Mouse (Mus musculus) limb, embryonic 10.5 days (tissue): ENCODE results near the gene Aqp1. TPM values are rescaled to one million over a fixed set of nuclear protein-coding genes. Genes with fewer than 3 reads are reported as not detected.

Experiments
- DNase-seq: peaks from one replicate; pipeline ENCODE4 v3.0.0-alpha.2; 2017; ENCODE audit warnings: low spot score
- H3K27ac ChIP-seq: fragments of 300-500 bp; sonication (generic); 2 replicates; pipeline ENCODE4 v1.5.1; 2016; ENCODE audit warnings: mild to moderate bottlenecking
- H3K27me3 ChIP-seq: fragments of 300-500 bp; sonication (generic); 2 replicates; pipeline ENCODE4 v1.6.1; 2016; ENCODE audit warnings: low read depth, mild to moderate bottlenecking; ENCODE audit not compliant: poor library complexity, severe bottlenecking
- H3K36me3 ChIP-seq: fragments of 300-500 bp; sonication (generic); 2 replicates; pipeline ENCODE4 v1.6.1; 2016; ENCODE audit warnings: mild to moderate bottlenecking, moderate library complexity
- H3K4me1 ChIP-seq: fragments of 300-500 bp; sonication (generic); 2 replicates; pipeline ENCODE4 v1.6.1; 2016
- H3K4me3 ChIP-seq: fragments of 300-500 bp; sonication (generic); 2 replicates; pipeline ENCODE4 v1.5.1; 2016; ENCODE audit warnings: mild to moderate bottlenecking, moderate library complexity
- H3K9me3 ChIP-seq: fragments of 300-500 bp; sonication (generic); replicated peaks from 2 replicates; pipeline ENCODE4 v1.6.1; 2016; ENCODE audit warnings: mild to moderate bottlenecking
- WGBS: fragments of 180-500 bp; shearing (Covaris S2); methylation state at CpG from one replicate; pipeline ENCODE4 v1.1.7; 2016; 5-methylcytosine and 5-hydroxymethylcytosine counted together
- polyA plus RNA-seq: library from polyadenylated mRNA; unstranded; fragments of >200 nt; fragmentation: Nextera tagmentation; extraction: Ambion mirVana; gene quantifications from 2 replicates; pipeline ENCODE4 v1.2.1, GENCODE M21; 2016

Aqp1 gene
- polyA plus RNA-seq, 1 experiment from 2014 or later = 1.1 TPM

- no peak for DNase-seq
- WGBS = 79% methylated on average over 7 of the region's 7 CpGs
Observed at GRCm38 (mm10) chr6:55351712-55352111, 15.5 kb downstream of the Aqp1 start.

GRCm38 (mm10) chr6:55353711-55354445 lies 17.6 kb downstream of the Aqp1 start:
- WGBS = 81% methylated on average over 12 of the region's 12 CpGs
- no peaks in the 10 kb centered on the region for H3K36me3 ChIP-seq

More at GRCm38 (mm10) chr6:55351712-55352111, 15.5 kb downstream of the Aqp1 start:
- Histone ChIP-seq H3K9me3 (no peaks in the 10 kb centered on the region), H3K27me3 (no peaks in the 10 kb centered on the region), H3K4me3 (no peak overlapping the region), H3K4me1 (no peaks in the 10 kb centered on the region), H3K27ac (no peak overlapping the region), H3K36me3 (no peaks in the 10 kb centered on the region)

DNA sequence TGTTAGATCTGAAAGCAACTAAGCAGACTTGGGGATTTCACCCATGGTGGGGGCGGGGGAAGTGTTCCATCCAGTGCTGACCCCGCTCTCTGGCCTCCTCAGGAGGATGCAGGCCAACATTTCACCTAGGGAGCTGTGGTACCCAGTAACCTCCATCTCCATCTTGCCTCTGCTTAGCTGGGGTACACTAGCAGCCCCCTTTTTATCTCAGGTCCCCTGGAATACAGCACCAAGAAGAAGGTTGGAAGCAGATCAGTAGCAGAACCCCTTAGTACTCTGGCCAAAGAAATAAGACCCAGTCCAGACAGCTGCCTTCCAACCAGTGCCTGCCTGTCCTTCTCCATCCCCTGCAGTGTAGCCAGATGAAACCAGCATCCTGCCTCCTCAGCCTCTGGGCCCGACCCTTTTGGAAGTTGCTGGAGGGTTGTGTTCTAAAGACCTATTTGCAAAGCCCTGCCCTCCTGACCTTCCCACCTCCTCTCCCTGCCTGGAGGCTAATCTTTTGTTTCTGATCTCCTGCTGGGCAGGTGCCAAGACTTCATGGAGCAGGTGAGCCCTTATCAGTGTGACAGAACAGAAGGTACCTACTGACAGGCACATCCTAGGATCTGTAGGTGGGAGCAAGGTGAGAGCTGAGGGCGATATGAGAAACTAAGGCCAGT lies 18.4 kb downstream of the Aqp1 start:
- Histone ChIP-seq H3K4me3 (no peak overlapping the region), H3K27me3 (no peaks in the 10 kb centered on the region), H3K36me3 (no peaks in the 10 kb centered on the region), H3K4me1 (no peaks in the 10 kb centered on the region), H3K27ac (no peak overlapping the region), H3K9me3 (no peaks in the 10 kb centered on the region)
- no peak for DNase-seq
- 68% methylated on average over 4 of the region's 4 CpGs for WGBS

More at GRCm38 (mm10) chr6:55353711-55354445, 17.6 kb downstream of the Aqp1 start:
- Histone ChIP-seq H3K9me3 (no peaks in the 10 kb centered on the region), H3K4me1 (no peaks in the 10 kb centered on the region), H3K27ac (no peak overlapping the region), H3K4me3 (no peak overlapping the region), H3K27me3 (no peaks in the 10 kb centered on the region)
- DNase-seq = no peak

DNA sequence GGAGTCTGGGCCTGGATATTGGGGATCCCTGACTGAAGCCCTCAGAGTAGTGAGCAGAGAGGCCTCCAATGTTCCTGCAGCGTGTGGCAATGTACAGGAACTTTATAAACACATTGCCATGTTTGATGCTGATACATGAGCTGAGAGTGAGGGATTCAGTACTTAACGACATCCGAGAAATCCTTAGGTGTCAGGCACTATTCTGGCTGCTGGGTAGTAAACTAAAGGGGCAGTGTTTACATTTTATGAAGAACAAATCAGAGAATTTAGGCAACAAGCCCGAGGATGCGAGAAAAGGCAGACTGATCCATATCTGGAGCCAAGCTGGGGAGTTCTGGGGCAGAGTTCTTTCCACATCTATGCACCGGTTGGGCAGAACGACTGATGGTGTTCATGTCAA lies 19.3 kb downstream of the Aqp1 start:
- DNase-seq = no peak
- Histone ChIP-seq H3K4me1 (no peaks in the 10 kb centered on the region), H3K9me3 (no peaks in the 10 kb centered on the region), H3K27me3 (no peaks in the 10 kb centered on the region), H3K36me3 (no peaks in the 10 kb centered on the region), H3K27ac (no peak overlapping the region), H3K4me3 (no peak overlapping the region)
- 77% methylated on average over 7 of the region's 7 CpGs for WGBS

DNA sequence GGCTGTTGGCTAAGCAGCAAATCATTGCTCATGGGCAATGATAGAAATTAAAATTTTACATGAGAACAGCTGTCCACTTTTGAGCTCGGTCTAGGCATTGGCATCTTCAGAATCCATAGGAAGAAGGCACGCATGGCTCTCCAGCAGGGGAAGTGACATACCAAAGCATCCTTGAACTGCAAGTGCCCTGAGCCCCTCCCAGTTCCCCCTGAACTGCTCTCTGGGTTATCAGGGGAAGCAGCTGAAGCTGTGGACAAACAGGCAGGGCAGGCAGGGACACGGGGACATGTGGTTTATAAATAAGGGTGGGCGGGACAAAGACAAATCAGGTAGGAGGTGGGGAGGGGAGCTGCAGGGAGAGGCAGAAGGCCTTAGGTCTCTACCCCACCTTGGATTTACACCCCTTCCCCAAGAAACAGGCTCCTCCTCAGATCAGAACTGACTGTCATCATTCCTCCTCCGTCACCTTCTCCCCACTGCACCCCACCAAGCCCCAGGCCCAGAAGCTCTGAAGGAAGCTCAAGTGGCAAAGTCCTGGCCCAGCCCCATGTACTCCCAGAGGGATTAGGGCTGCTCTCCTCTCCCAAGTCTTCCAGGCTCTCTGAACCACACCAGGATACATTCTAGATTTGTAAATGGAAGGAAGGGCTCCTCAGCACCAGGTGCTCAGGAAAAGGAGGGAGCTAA lies 19.9 kb downstream of the Aqp1 start:
- no peaks in the 10 kb centered on the region for H3K9me3 ChIP-seq
- H3K4me3 ChIP-seq = no peak overlapping the region
- H3K27me3 ChIP-seq = no peaks in the 10 kb centered on the region
- no peaks in the 10 kb centered on the region for H3K36me3 ChIP-seq
- no peak overlapping the region for H3K27ac ChIP-seq
- no peak for DNase-seq
- H3K4me1 ChIP-seq = no peaks in the 10 kb centered on the region
- 51% methylated on average over 5 of the region's 5 CpGs for WGBS

DNA sequence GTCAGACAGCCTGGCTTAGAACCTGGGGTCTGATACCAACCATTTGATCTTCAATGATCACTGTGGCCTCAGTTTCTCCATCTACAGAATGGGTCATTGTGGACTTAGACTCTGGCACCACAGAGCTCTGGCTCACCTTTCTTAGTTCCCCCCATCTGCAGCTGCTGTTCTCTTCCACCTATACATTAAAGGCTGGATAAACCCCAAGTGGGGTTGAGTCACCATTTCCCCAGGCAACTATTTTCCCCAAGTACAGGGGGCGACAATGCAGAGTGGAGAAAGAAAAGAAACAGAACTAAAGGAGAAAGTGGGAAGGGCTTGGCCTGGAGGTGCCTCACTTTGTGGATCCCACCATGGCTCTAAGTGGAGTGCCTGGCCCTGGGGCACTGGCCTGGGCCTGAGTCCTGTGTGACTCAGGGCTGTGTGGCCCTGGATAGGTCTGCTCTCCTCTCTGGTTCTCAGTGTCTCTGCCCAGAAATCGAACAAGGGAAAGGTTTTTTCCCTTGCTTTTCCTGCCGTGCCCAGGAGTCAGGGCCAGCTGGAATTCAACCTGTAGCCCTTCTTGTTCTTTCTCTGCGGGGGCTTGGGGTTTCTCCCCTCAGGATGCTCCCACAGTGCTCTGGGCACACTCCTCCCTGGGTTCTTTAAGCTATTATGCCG lies 20.9 kb downstream of the Aqp1 start:
- Histone ChIP-seq H3K4me3 (no peak overlapping the region), H3K27me3 (no peaks in the 10 kb centered on the region), H3K9me3 (no peaks in the 10 kb centered on the region), H3K4me1 (no peaks in the 10 kb centered on the region), H3K27ac (no peak overlapping the region), H3K36me3 (no peaks in the 10 kb centered on the region)
- WGBS = 79% methylated on average over 5 of the region's 5 CpGs
- no peak for DNase-seq

DNA sequence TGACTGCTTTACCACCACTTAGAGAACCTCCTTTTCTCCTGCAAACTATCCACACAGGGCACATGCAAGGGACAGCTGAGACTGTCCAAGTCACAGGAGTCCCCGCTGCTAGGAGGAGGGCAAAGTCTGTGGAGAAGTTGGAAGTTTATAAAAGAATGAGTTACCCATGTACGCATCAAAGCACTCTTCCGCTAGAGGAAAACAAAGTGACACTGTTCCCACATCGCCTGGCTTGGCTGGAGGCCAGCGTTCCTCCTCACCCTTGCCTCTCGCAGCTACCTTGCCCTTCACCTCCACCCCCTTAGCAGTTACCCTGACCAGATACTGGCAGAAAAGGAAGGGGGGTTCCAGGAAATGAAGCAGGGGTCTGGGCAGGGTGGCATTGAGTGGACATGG lies 21.4 kb downstream of the Aqp1 start:
- 86% methylated on average over 6 of the region's 6 CpGs for whole genome bisulfite sequencing
- DNase-seq = no peak

DNA sequence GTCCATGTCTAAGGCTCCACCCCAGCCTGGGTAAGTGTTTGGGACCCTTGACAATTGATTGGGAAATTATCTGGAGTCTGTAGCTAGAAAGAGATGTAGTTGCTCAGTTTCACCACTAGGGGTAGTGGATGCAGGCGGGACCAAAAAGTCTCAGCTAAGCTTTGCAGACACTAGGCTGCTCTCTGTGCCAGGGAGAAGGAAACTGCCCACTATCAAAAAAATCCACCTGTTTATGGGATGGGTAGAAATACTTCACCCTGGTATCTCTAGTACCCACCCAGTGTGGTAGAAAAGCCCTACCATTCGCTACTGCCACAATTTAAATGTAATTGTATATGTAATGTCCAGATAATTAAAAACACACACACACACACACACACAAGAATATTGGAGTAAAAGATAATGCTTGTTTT lies 22.5 kb downstream of the Aqp1 start:
- Histone ChIP-seq H3K27me3 (no peaks in the 10 kb centered on the region), H3K9me3 (no peaks in the 10 kb centered on the region), H3K27ac (no peak overlapping the region), H3K36me3 (no peaks in the 10 kb centered on the region), H3K4me1 (no peaks in the 10 kb centered on the region), H3K4me3 (no peak overlapping the region)
- 24% methylated on average over 2 of the region's 2 CpGs for WGBS
- DNase-seq = no peak

More for the DNA sequence above, 21.4 kb downstream of the Aqp1 start:
- Histone ChIP-seq H3K4me1 (no peaks in the 10 kb centered on the region), H3K9me3 (no peaks in the 10 kb centered on the region), H3K27ac (no peak overlapping the region), H3K27me3 (no peaks in the 10 kb centered on the region), H3K4me3 (no peak overlapping the region), H3K36me3 (no peaks in the 10 kb centered on the region)

GRCm38 (mm10) chr6:55362663-55363062 lies 26.4 kb downstream of the Aqp1 start:
- no peak for DNase-seq
- H3K4me1 ChIP-seq = no peaks in the 10 kb centered on the region
- no peaks in the 10 kb centered on the region for H3K27me3 ChIP-seq
- H3K4me3 ChIP-seq = no peak overlapping the region
- 89% methylated on average over 1 of the region's 1 CpGs for WGBS
- no peak overlapping the region for H3K27ac ChIP-seq
- no peaks in the 10 kb centered on the region for H3K36me3 ChIP-seq
- H3K9me3 ChIP-seq = no peaks in the 10 kb centered on the region

DNA sequence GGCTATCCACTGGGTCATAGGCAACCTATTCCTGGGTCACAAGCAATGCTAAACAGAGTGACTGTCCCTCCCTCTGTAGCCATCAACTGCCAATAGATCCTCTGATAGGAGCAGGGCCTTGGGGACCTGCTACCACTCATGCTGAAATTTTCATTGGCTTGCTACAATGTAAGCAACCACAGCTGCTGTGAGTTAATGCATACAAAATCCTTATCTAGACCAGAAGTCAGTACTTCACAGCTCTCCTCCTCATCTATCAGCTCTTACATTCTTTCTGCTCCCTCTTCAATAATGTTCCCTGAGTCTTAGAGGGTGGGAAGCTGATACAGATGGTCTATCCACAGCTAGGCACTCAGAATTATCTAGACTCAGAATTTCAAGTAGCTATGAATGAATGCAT lies 30.9 kb downstream of the Aqp1 start:
- Histone ChIP-seq H3K4me3 (no peak overlapping the region), H3K27ac (no peak overlapping the region), H3K27me3 (no peaks in the 10 kb centered on the region), H3K9me3 (no peaks in the 10 kb centered on the region), H3K4me1 (no peaks in the 10 kb centered on the region), H3K36me3 (no peaks in the 10 kb centered on the region)
- no peak for DNase-seq

DNA sequence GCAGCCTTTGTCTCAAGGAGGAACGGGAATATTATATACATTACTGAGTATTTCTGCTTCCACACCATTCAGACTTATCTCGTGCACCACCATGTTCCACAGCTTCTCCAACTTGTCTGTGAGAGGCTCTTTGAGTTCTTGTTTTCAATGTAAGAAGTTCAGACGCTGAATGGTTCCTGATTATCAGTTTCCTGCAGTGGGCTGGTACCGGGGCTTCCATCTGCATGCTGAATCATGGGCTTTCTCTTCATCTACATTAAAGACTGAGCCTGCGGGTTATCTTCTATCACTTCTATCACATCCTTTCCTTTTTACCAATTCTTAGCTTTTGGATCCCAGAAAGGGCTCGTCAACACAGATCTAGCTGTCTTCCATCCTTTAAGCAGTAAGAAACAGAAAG lies 34.6 kb downstream of the Aqp1 start:
- H3K9me3 ChIP-seq = no peaks in the 10 kb centered on the region
- no peak overlapping the region for H3K4me3 ChIP-seq
- no peak for DNase-seq
- no peaks in the 10 kb centered on the region for H3K36me3 ChIP-seq
- no peak overlapping the region for H3K27ac ChIP-seq
- H3K27me3 ChIP-seq = no peaks in the 10 kb centered on the region
- no peaks in the 10 kb centered on the region; the same call in 1 of the 2 replicates for H3K4me1 ChIP-seq
- 90% methylated on average over 6 of the region's 6 CpGs for WGBS

GRCm38 (mm10) chr6:55376076-55376475 lies 39.8 kb downstream of the Aqp1 start, which contains the start of gene Ghrhr:
Gene Ghrhr (plus strand): TSS chr6:55376295.
- 79% methylated on average over 6 of the region's 6 CpGs for WGBS
- H3K27me3 ChIP-seq = no peaks in the 10 kb centered on the region
- no peak within 1 kb of the TSS for H3K27ac ChIP-seq
- H3K36me3 ChIP-seq = no peaks in the 10 kb centered on the region
- no peaks in the 10 kb centered on the region; the same call in 1 of the 2 replicates for H3K4me1 ChIP-seq
- no peaks in the 10 kb centered on the region for H3K9me3 ChIP-seq
- H3K4me3 ChIP-seq = no peak within 1 kb of the TSS
- no peak for DNase-seq

DNA sequence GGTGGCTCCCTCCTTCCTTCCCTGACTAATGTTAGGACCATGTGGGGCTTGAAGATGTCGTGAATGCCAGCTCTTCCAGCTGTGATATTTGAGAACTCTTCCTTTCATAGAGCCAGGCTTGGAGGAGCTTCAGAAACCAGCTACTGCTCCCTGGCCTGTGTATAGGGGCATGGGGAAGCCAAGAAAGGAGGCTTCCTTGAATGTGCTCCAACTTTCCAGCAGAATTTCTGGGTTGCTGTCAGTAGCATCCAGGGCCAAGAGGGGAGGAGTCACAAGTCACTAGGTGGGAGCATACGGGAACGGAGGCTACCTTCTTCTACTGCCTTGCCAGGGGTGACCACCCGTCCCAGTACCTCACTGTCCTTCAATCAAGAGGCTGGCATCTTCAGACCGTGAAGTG lies 40.3 kb downstream of the Aqp1 start:
- H3K27ac ChIP-seq = no peak overlapping the region
- no peaks in the 10 kb centered on the region; the same call in 1 of the 2 replicates for H3K4me1 ChIP-seq
- H3K9me3 ChIP-seq = no peaks in the 10 kb centered on the region
- WGBS = 83% methylated on average over 5 of the region's 5 CpGs
- no peaks in the 10 kb centered on the region for H3K36me3 ChIP-seq
- DNase-seq = no peak
- no peaks in the 10 kb centered on the region for H3K27me3 ChIP-seq
- no peak overlapping the region for H3K4me3 ChIP-seq
